Mouse (Mus musculus) frontal cortex, postnatal 10 days (tissue): Measurements from ENCODE around the gene Dact2.

Experiments
- DNase-seq, 2 experiments: peaks; one replicate each; pipeline ENCODE4 v3.0.0; 2022; ENCODE audit warnings: low spot score in 2 of 2, mixed read lengths in 1 of 2

Dact2 gene

DNA sequence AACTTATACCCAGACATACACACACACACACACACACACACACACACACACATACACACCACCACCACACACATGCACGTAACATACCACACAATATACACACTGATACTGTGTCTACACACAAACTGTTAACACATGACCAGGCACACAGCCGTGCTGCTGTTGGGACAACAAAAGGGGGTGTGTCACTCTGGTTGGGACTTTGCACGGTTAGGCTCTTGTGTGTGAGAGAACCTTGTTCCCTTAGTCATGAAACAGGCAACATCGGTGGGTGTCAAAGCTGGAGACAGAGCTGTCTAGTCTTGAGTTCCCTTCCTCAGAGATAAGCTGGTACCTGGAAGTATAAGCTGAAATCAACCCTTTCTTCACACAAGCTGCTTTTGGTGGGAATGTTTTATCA lies 29.1 kb downstream of the Dact2 start:
- no peak for DNase-seq

- no peak for DNase-seq
These were observed 29.7 kb downstream of the Dact2 start for GRCm38 (mm10) chr17:14174401-14174800.

DNA sequence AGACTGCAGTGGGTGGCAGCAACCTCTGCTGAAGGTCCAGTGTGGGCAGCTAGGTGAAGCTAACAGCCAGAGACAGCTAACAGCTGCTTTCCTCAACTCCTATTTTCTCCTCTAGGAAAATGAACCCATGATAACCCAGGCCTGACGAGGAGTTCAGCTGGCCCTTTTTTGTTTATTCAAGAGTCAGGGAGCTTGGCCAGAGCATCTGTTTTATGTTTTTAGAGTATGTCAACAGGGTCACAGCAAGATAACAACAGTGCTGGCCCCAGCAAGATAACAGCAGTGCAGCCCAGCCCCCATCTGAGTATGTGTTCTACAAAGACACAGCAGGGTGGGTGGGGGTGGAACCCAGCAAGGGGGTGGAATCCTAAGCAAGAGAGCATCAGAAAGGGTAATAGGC lies 30.6 kb downstream of the Dact2 start:
- DNase-seq: no peak

DNA sequence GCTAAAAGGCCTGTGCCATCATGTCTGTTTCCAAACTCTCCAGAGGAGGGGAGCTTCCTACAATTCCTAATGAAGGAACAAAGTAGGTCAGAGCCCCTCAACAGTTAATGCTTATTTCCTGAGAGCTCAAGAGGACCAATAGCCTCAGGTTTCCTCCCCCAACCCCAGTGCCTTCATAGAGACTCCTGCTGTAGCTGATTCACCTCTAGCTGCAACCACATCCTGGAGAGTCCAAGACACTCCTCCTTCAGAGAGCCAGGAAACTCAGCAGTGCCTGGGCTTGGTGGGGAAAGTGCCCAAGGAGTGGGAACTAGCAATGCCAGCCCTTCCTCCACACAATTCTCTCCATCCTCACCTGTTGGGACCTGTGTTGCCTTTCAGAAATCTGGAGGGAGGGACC lies 31.4 kb downstream of the Dact2 start:
- DNase-seq: no peak

GRCm38 (mm10) chr17:14172184-14172583 lies 31.9 kb downstream of the Dact2 start:
- DNase-seq: no peak

DNA sequence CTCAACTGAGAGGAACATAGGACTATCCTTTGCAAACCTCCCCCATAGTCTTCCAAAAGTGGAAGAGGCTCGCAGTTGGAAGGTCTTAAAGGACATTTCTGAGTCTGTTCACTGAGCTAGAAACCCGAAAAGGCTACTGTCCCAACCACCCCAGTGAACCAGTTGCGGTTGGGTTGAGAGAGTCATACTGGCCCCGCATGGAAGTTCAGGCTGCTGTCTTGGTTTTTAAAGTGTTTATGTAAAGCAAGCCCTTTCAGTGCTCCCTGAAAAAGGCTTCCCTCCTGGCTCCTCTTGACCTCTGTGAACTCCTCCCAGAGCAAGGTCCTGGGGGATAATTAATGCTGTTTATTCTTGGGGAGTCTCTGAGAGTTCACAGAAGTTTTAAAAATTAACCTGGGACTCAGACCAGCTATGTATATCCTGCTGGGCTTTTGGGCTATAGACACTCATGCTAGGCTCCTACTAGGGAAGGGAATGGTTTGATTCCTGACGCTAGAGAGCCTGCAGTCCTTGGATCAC lies 33.1 kb downstream of the Dact2 start:
- DNase-seq: no peak

DNA sequence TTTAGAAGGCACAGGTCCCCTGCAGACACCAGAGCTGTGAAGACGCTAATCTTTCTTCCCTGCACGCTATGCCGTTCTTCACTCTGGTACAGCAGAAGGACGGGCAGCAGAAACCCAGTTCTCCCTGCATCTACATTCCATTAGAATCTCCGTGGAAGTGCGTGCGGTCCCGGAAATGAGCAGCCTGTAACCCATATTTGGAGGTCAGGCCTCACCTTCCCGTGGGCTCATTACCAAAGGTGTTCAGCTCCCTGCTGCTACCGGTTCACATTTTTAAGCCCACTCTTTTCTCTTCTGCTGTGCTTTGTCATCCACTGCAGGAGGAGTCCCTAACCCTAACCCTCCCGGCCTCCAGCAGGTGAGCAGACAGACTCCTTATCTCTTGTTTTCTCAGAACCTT lies 34.7 kb downstream of the Dact2 start:
- no peak for DNase-seq

DNA sequence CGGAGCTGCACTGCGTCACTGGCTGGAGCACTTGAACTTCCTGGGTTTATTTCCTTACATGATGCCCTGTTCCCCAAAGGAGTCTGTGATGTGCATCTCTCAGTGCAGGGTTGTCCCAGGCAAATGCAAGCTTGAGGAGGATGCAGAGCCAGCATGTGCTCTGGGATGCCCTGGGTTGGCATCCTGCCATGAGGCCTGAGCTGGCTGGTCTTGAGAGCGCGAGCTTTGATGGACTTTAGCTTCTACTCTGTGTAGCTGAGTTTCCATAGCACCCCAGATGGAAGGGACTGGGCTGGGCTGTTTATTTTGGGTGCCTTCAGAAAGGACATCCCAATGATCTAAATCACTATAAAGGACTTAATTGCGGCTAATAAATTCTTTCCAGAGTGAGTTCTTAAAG lies 36.5 kb downstream of the Dact2 start:
- no peak for DNase-seq

GRCm38 (mm10) chr17:14166746-14167432 lies 37.2 kb downstream of the Dact2 start:
- no peak for DNase-seq

- DNase-seq: no peak
These were observed 38.0 kb downstream of the Dact2 start for GRCm38 (mm10) chr17:14165934-14166610.

- peak; percentile 61 to 69 for DNase-seq
These were observed 38.7 kb downstream of the Dact2 start for GRCm38 (mm10) chr17:14165332-14165876.

GRCm38 (mm10) chr17:14160846-14161245 lies 43.3 kb downstream of the Dact2 start:
- DNase-seq: no peak

DNA sequence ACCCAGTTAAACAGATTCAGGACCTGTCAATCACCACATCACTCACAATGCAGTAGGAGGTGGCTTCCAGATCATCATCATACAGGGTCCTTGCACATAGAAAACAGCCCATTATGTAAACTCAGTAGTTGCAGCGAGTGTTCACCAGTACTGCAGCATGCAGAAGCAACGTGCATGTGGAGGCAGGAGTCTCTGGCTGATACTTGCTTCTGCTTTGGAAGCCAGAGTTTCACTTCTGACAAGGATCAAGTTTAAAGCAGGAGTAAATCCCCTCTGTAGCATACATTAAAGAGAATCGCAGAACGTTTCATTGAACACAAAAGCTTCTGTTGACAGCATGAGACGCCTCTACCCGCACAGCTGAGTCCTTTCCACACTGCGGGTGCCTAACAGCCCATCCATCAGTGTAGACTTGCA lies 46.3 kb downstream of the Dact2 start:
- DNase-seq: no peak
